Mouse (Mus musculus): ENCODE results near the gene Pomgnt1. TPM values are rescaled to one million over a fixed set of nuclear protein-coding genes. Genes with fewer than 3 reads are reported as not detected.
A peak's percentile ranks its signal among the peaks of the same experiment; 100 is the strongest.

The Pomgnt1 gene
- total and polyA plus RNA-seq, 3 experiments = 33.0 to 40.7 (median 40.2) TPM

DNA sequence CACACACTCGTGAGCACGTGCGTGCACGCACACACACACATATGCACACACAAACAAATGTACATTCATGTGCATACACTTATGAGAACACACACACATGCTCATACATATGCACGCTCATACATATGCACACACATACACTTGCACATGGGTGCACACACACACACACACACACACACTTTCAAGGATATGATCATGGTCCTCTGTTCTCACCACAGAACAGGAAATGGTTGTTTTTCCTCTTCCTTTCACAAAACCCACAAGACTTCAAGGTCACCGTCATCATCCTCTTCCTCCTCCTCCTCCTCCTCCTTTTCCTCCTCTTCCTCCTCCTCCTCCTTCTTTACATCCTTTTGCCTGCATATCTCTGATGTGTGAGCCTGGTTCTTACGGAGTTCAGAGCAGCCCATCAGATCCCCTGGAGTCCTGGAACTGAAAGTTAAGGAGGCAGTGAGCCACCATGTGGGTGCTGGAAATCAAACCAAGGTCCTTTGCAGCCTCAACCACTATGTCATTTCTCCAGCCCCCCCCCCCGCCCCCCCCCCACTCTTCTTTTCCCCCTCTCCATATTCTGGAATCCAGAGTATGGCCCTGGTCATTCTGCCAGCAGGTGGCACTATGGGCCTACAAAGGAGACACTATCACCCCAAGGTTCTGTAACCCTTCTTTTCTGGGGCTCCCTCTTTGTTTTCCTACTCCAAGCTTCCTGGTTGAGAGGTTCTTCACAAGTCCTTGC is 45.1 kb downstream of the Pomgnt1 start:
- Histone ChIP-seq H3K27me3 (replicated peaks) (no peaks in the 10 kb centered on the region), H3K4me3 (replicated peaks in 1 of 3; ENCODE audit: low read depth in 2 of 3, low read length in 2 of 3, poor library complexity in 1 of 3) (no peak overlapping the region), H3K27ac (ENCODE audit: insufficient read depth, low read depth) (no peak overlapping the region), H3K4me1 (ENCODE audit: control insufficient read depth in 1 of 2, insufficient read depth in 2 of 2) (peaks cover 7 to 25% of the 10 kb centered on the region in 2 experiments), H3K4me2 (ENCODE audit: insufficient read depth, low read depth, poor library complexity, severe bottlenecking) (0 out of 2 replicates have a peak overlapping the region, but pooled peaks have one; percentile 30), H3K36me3 (replicated peaks in 1 of 2; ENCODE audit: control insufficient read depth in 1 of 2, insufficient read depth in 1 of 2, low read length in 1 of 2) (peaks cover 0 to 5% of the 10 kb centered on the region in 2 experiments), H3K79me2 (replicated peaks; ENCODE audit: control insufficient read depth, extremely low read depth, insufficient read depth, poor library complexity, severe bottlenecking) (no peaks in the 10 kb centered on the region), H3K9ac (ENCODE audit: insufficient read depth, low read depth) (no peak overlapping the region), H3K9me3 (replicated peaks; ENCODE audit: low read length) (no peaks in the 10 kb centered on the region)
- no peak for DNase-seq (ENCODE audit: extremely low read depth)
- dilution Hi-C loops (cut with MboI; ENCODE audit: extremely low pct_ligation_motif_present, extremely low pct_unique_long_range_greater_than_20kb, low sequenced_read_pairs) (no loop called here), in situ Hi-C loops (cut with MboI; ENCODE audit: low pct_ligation_motif_present, low pct_unique_long_range_greater_than_20kb, low sequenced_read_pairs) (loop anchor here (25.0 kb wide), 2 partner anchors 169 to 644 kb away; partner anchors contain the start of genes Hpdl, Mutyh and Toe1)
- no peak for TF ChIP-seq RCOR1 (conservative IDR thresholded peaks at IDR 0.05; ENCODE audit: low read depth, low read length)
- TF ChIP-seq SMC3 (IDR thresholded peaks at IDR 0.05; ENCODE audit: low read depth, low read length) = peak; percentile 72
- TF ChIP-seq CTCF (conservative IDR thresholded peaks at IDR 0.05 in 1 of 2, IDR thresholded peaks at IDR 0.05 in 1 of 2; ENCODE audit: low read depth in 2 of 2, low read length in 2 of 2) = peak in 1 of 2 experiments; percentile 81; a peak in 2 of 4 replicates
- peak; percentile 18; the same call in 1 of the 2 replicates for TF ChIP-seq ZC3H11A (IDR thresholded peaks at IDR 0.05; ENCODE audit: low read depth, low read length)
- TF ChIP-seq RAD21 (IDR thresholded peaks at IDR 0.05; ENCODE audit: low read depth, low read length) = peak; percentile 80
- TF ChIP-seq MXI1 (IDR thresholded peaks at IDR 0.05; ENCODE audit: low read depth, low read length) = no peak

GRCm38 (mm10) chr4:116169353-116169672 is 45.7 kb downstream of the Pomgnt1 start:
- no peaks in the 10 kb centered on the region for H3K36me3 ChIP-seq (replicated peaks in 1 of 2; ENCODE audit: control insufficient read depth in 1 of 2, insufficient read depth in 1 of 2, low read length in 1 of 2)
- no peaks in the 10 kb centered on the region for H3K79me2 ChIP-seq (replicated peaks; ENCODE audit: control insufficient read depth, extremely low read depth, insufficient read depth, poor library complexity, severe bottlenecking)
- H3K9ac ChIP-seq (ENCODE audit: insufficient read depth, low read depth) = no peak overlapping the region
- no peak overlapping the region for H3K4me2 ChIP-seq (ENCODE audit: insufficient read depth, low read depth, poor library complexity, severe bottlenecking)
- H3K4me1 ChIP-seq (ENCODE audit: control insufficient read depth in 1 of 2, insufficient read depth in 2 of 2) = peaks cover 7 to 25% of the 10 kb centered on the region in 2 experiments
- no peak for DNase-seq (ENCODE audit: extremely low read depth)
- H3K4me3 ChIP-seq (replicated peaks in 1 of 3; ENCODE audit: low read depth in 2 of 3, low read length in 2 of 3, poor library complexity in 1 of 3) = no peak overlapping the region
- in situ Hi-C loops (cut with MboI; ENCODE audit: low pct_ligation_motif_present, low pct_unique_long_range_greater_than_20kb, low sequenced_read_pairs) = loop anchor here (25.0 kb wide), 2 partner anchors 168 to 643 kb away; partner anchors contain the start of genes Hpdl, Mutyh and Toe1
- H3K27me3 ChIP-seq (replicated peaks) = no peaks in the 10 kb centered on the region
- TF ChIP-seq USF1 (IDR thresholded peaks at IDR 0.05; ENCODE audit: low read depth, low read length) = no peak
- dilution Hi-C loops (cut with MboI; ENCODE audit: extremely low pct_ligation_motif_present, extremely low pct_unique_long_range_greater_than_20kb, low sequenced_read_pairs) = no loop called here
- H3K27ac ChIP-seq (ENCODE audit: insufficient read depth, low read depth) = no peak overlapping the region
- no peaks in the 10 kb centered on the region for H3K9me3 ChIP-seq (replicated peaks; ENCODE audit: low read length)

- Histone ChIP-seq H3K9ac (ENCODE audit: insufficient read depth, low read depth) (no peak within 1 kb of the TSS), H3K4me2 (ENCODE audit: insufficient read depth, low read depth, poor library complexity, severe bottlenecking) (no peak within 1 kb of the TSS), H3K4me3 (replicated peaks in 1 of 3; ENCODE audit: low read depth in 2 of 3, low read length in 2 of 3, poor library complexity in 1 of 3) (no peak within 1 kb of the TSS), H3K9me3 (replicated peaks; ENCODE audit: low read length) (no peaks in the 10 kb centered on the region), H3K27me3 (replicated peaks) (no peaks in the 10 kb centered on the region), H3K79me2 (replicated peaks; ENCODE audit: control insufficient read depth, extremely low read depth, insufficient read depth, poor library complexity, severe bottlenecking) (no peaks in the 10 kb centered on the region), H3K4me1 (ENCODE audit: control insufficient read depth in 1 of 2, insufficient read depth in 2 of 2) (peaks cover 21 to 39% of the 10 kb centered on the region in 2 experiments), H3K36me3 (replicated peaks in 1 of 2; ENCODE audit: control insufficient read depth in 1 of 2, insufficient read depth in 1 of 2, low read length in 1 of 2) (no peaks in the 10 kb centered on the region), H3K27ac (ENCODE audit: insufficient read depth, low read depth) (no peak within 1 kb of the TSS)
- DNase-seq (ENCODE audit: extremely low read depth) = no peak
- in situ Hi-C loops (cut with MboI; ENCODE audit: low pct_ligation_motif_present, low pct_unique_long_range_greater_than_20kb, low sequenced_read_pairs) (loop anchor here (5.0 to 25.0 kb wide), 3 partner anchors 94 to 639 kb away; partner anchors contain the start of genes Hpdl, Mutyh and Toe1), dilution Hi-C loops (cut with MboI; ENCODE audit: extremely low pct_ligation_motif_present, extremely low pct_unique_long_range_greater_than_20kb, low sequenced_read_pairs) (no loop called here)
- TF ChIP-seq IRF4 (IDR thresholded peaks at IDR 0.05; ENCODE audit: low read depth, low read length) (no peak), TBP (conservative IDR thresholded peaks at IDR 0.05; ENCODE audit: low read depth, low read length) (no peak), SMC3 (IDR thresholded peaks at IDR 0.05; ENCODE audit: low read depth, low read length) (no peak), ZKSCAN1 (IDR thresholded peaks at IDR 0.05; ENCODE audit: borderline replicate concordance, low read depth, low read length) (no peak), ZNF384 (IDR thresholded peaks at IDR 0.05; ENCODE audit: low read depth, low read length) (no peak), RAD21 (IDR thresholded peaks at IDR 0.05; ENCODE audit: low read depth, low read length) (no peak), BHLHE40 (IDR thresholded peaks at IDR 0.05; ENCODE audit: low read depth, low read length) (no peak), ZC3H11A (IDR thresholded peaks at IDR 0.05; ENCODE audit: low read depth, low read length) (no peak)
Measured at GRCm38 (mm10) chr4:116173072-116173471, 49.4 kb downstream of the Pomgnt1 start, which contains the start of the genes 1700042G07Rik and Gm49337. TSS of gene 1700042G07Rik (plus strand) at chr4:116173372. TSS of gene Gm49337 (plus strand) at chr4:116173384.

Measured in CH12.LX (cell line).